Mouse (Mus musculus): ENCODE data around the gene Inpp4a.

DNA sequence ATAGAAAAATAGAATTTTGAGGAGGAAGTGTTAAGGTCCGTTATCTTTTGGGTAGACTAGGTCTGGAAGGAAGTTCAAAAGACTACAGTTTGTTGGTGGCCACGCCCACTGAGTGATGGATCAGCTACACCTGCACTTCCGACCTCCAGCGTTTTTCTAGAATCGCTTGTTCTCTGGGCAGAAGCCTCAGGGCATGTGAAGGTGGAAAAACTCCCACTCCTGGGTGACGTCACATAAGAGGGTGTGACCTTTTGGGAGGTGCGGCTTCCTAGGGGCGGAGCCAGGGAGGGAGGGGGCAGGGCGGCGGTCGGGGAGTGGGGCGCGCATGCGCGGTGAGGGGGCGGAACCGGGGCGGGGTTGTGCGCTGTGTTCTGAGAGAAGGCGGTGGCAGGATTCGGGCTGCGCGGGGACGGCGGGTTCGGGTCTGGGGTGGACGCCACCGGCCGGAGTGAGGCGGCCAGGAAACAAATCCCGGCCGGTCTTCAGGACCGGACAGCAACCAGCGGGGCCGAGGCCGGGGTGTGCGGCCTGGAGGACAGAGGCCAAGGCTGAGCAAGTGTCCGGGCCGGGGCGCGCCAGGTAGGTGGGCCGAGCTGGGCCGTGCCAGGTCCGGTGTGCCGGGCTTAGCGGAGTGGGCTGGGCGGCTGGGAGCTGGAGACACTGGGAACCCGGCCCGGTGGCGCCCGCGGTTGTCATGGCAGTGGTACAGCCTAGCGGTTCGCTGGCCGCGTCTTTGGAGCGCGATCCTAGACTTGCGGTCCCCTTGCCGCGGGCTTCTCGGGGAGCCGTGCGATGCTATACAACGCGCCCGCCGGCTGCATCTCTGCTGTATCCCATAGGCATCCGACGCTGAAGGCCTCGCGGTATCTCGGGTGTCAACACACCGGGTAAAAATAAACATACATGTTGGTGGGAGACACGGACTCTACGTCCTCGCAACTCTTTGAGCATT is at the start of gene Inpp4a:
- TF ChIP-seq POLR2A (IDR thresholded peaks at IDR 0.05; ENCODE audit: low read depth, low read length) (peak; percentile 63), CTCF (IDR thresholded peaks at IDR 0.05; ENCODE audit: borderline replicate concordance, insufficient read depth, low read length) (no peak)

Measured in embryonic fibroblast, embryonic 13.5 days (primary cell).